Mouse (Mus musculus) erythroblast, embryonic 14.5 days (primary cell): Measurements from ENCODE around the gene Rps6ka3.

Experiments used
- GATA1 ChIP-seq: IDR thresholded peaks from 2 replicates; pipeline ENCODE4 v1.6.1; 2012; ENCODE audit warnings: low read length, inconsistent platforms, mixed read lengths
- TAL1 ChIP-seq: IDR thresholded peaks from 3 replicates; pipeline ENCODE4 v1.6.1; 2012; ENCODE audit warnings: low read length, inconsistent platforms, mixed read lengths

GRCm38 (mm10) chrX:159264681-159265080, 54.6 kb downstream of the Rps6ka3 start:
- TF ChIP-seq GATA1 = no peak
- TF ChIP-seq TAL1 = no peak
